Mouse (Mus musculus) monocyte, adult 2 months (primary cell): ENCODE measurements at regions not wholly inside any gene's neighbourhood (a gene's known extent, or its start where the extent isn't known, plus 50 kb on each side); places are given as distances from the start of the nearest gene placed in this dataset.
"Not testable (repeated sequence)": the region's sequence is repeated elsewhere in the genome, so short reads cannot be mapped to it uniquely, and the experiment has no call there.

Experiments used
- DNase-seq, 2 experiments: peaks; one replicate each; pipeline ENCODE4 v3.0.0; 2022; ENCODE audit warnings: low spot score in 2 of 2, low read depth in 1 of 2

DNA sequence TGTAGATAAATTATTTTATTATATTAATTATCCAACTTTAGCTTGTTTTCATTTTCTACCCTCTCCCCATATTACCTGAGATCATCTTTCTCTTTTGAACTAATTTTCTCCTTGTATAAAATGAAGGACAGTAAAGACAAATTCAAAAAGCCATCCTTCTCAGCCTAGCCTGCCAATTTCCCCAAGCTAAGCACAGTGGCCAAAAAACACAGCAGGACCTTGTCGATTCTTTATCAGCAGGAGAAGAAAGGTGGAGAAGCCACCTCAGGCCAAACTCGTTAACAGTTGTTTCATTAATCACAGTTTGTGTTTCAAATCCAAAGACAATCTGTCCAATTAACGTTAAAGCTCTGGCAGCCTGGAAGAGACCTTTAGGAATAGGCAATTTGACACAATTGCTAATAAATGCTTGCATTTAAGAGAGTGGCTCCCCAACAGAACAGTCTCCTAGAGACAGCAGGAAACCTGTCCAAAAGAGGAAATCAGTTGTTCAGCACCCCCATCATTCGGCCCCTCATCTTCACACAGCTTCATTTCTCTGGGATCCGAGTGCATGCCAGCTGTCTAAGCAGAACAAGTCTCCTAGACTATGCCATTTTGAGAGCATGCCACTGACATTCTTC lies 135.7 kb upstream of the Tlr4 start:
- no peak for DNase-seq

DNA sequence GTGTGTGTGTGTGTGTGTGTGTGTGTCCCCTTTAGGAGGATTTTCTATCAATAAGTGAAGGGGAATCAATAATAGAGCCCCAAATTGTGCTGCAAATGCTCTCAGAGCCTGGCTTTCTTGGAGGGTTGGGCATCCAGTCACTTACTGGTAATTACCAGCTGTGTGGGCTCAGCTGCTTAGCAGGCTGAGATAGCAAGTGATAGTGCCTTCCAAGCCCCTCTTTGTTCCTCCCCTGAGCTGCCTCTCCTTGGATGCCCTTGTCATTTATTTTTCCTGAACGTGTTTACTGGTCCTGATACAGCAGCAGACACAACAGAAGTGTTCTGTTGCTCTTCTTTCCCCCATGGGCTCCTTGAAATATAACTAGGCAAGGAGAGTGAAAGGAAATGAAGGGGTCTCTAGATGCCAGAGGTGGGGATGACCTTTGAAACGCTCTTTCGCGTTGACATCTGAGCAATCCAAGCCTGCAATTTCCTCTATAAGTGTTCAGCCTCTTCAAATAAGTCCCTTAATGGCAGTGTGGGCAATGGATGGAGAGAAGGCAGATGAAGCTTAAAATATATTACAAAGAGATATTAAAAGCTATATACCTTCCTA lies 133.3 kb upstream of the Tlr4 start:
- no peak for DNase-seq

DNA sequence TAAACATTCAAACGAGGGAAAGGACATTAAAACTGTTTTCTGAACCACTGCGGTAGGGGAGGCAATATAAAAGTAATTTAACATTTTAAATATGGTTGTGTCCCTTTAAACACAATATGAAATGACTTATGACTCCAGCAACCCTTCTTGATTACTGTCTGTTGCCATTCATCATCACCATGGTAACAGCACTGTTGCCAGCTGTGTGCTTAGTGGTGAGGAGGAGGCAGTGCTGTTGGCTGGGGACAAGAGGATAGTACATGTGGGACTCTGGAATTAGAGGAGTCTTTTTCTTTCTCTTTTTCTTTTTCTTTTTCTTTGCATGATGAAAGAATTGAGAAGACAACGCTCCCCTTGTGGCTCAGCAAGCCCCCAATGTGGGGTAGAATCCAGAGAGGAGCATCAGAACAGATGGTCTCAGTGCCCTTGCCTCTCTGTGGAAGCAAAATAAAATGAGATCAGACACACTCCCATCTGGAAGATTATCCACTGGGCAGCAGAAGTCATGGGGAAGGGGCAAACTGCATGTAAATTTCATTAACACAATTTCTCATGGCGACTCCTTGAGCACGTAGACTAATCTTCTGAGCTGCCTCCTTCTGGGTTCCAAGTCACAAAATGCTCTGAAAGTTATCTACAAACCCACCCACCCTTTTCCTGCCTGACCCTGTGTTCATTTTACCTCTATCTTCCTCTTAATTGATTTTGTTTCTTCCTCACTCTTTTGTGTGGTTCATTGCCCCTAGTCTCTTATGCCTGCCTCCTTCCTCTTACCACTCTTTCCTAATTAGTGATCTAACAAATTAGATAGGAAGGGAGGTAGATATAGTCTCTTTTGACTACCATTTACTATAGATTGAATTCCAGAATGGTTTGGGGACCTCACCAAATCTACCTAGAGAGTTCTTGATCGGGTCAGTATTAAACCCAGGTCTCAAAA lies 111.3 kb upstream of the Tlr4 start:
- no peak for DNase-seq

DNA sequence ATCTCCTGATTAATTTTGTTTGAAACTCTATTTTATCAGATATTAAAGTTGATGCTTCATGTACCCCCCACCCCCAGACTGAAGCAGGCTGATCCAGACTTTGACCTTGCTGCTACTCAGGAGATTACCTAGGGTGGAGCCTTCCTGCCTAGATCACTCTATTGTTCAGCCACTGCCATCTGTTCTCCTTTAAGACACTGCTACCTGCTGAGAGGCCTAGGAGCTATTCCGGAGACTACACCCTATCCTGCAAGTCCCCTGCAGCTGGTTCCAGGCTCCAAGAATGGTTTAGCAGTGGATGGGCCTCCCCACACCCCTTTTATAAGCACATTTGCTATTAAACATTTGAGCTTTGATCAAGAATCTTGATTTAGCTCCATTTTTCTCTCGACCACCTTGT lies 90.0 kb upstream of the Tlr4 start:
- DNase-seq, result no peak

DNA sequence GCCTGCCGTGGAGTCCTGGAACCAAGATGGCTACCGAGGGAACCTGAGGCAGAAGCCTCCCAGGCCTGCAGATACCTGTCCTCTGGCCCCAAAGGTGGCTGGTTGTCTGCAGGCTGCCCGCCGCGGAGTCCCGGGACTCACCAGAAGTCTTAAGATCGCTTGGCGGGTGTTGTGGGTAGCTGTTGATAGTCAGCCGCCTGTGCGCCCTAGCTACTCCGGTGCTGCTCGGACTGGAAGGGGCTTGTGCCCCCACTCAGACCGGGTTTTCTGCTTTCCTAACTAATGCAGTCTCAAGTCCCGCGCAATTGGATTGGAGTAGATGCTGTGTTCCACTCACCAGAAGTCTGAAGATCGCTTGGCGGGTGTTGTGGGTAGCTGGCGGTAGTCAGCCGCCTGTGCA lies 84.0 kb upstream of the Tlr4 start:
- DNase-seq, result not testable (repeated sequence)

DNA sequence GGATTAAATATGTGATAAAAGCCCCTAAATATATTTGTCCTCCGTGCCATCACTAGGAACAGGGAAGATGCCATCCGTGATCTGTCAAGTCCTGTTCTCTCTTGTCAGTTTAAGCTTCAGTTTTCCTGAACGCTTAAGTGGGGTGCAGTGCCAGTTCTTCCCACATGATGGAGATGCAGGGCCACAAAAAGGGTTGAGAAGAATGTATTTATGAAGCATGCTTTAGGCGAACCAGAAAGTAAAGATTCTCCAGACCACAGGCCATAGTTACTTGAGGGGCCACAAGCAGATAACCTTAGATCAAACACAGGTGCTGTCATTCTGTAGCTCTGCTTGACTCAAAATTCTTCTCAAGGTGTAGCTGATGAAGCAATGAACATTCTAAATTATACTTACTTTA lies 58.6 kb upstream of the Tlr4 start:
- DNase-seq, result peak in 1 of 2 experiments; percentile 6
